Mouse (Mus musculus) stomach, embryonic 15.5 days (tissue): ENCODE results near the gene Parvb. TPM values are rescaled to one million over a fixed set of nuclear protein-coding genes. Genes with fewer than 3 reads are reported as not detected.

Experiments
- ATAC-seq: fragments of 200-750 bp; cut with Nextera tagmentation; 2 replicates; pipeline ENCODE4 v1.8.0; 2017; ENCODE audit warnings: low read depth, moderate number of reproducible peaks, moderate TSS enrichment; ENCODE audit not compliant: insufficient read depth, low FRiP score
- H3K27ac ChIP-seq: fragments of 300-500 bp; sonication (generic); 2 replicates; pipeline ENCODE4 v1.5.1; 2015; ENCODE audit warnings: mild to moderate bottlenecking, inconsistent platforms
- H3K27me3 ChIP-seq: fragments of 300-500 bp; sonication (generic); replicated peaks from 2 replicates; pipeline ENCODE4 v1.6.1; 2015; ENCODE audit warnings: inconsistent platforms
- H3K36me3 ChIP-seq: fragments of 300-500 bp; sonication (generic); 2 replicates; pipeline ENCODE4 v1.6.1; 2015; ENCODE audit warnings: inconsistent platforms
- H3K4me1 ChIP-seq: fragments of 300-500 bp; sonication (generic); 2 replicates; pipeline ENCODE4 v1.6.1; 2015; ENCODE audit warnings: inconsistent platforms
- H3K4me2 ChIP-seq: fragments of 300-500 bp; sonication (generic); 2 replicates; pipeline ENCODE4 v1.6.1; 2015; ENCODE audit warnings: mild to moderate bottlenecking, inconsistent platforms
- H3K4me3 ChIP-seq: fragments of 300-500 bp; sonication (generic); replicated peaks from 2 replicates; pipeline ENCODE4 v1.5.1; 2015; ENCODE audit warnings: inconsistent platforms
- H3K9ac ChIP-seq: fragments of 300-500 bp; sonication (generic); 2 replicates; pipeline ENCODE4 v1.6.1; 2015; ENCODE audit warnings: inconsistent platforms
- H3K9me3 ChIP-seq: fragments of 300-500 bp; sonication (generic); 2 replicates; pipeline ENCODE4 v1.6.1; 2016; ENCODE audit warnings: inconsistent platforms
- WGBS: fragments of 180-500 bp; shearing (Covaris S2); methylation state at CpG from one replicate; pipeline ENCODE4 v1.1.7; 2015; 5-methylcytosine and 5-hydroxymethylcytosine counted together
- polyA plus RNA-seq: library from polyadenylated mRNA; unstranded; fragments of >200 nt; fragmentation: Nextera tagmentation; extraction: Ambion mirVana; gene quantifications from 2 replicates; pipeline ENCODE4 v1.2.1, GENCODE M21; 2015

Gene Parvb
- polyA plus RNA-seq, 1 experiment from 2014 or later, result 3.6 TPM

DNA sequence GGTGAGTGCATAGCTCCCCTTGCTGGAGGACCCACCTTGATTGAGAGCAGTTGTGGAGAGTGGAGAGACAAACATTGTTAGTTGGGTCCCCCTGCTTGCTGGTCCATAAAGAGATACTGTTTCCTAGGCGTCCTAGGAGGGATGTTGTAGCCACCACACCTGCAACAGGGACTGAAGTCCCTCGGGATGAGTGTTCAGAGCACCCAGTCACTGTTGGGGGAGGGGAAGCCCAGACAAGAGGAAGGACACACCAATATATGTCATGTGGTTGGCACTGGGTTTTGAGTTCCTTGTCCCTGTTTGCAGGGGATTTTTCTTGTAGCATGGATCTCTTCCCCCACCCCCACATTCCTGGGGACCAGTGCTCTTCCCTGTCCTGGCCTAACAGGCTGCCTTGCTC lies 109.1 kb downstream of the Parvb start:
- Histone ChIP-seq H3K4me1 (no peaks in the 10 kb centered on the region), H3K36me3 (no peaks in the 10 kb centered on the region), H3K27me3 (no peaks in the 10 kb centered on the region), H3K9me3 (no peaks in the 10 kb centered on the region), H3K9ac (no peak overlapping the region), H3K27ac (no peak overlapping the region), H3K4me2 (no peak overlapping the region), H3K4me3 (no peak overlapping the region)
- ATAC-seq, result no peak
- WGBS, result 38% methylated on average over 2 of the region's 2 CpGs

DNA sequence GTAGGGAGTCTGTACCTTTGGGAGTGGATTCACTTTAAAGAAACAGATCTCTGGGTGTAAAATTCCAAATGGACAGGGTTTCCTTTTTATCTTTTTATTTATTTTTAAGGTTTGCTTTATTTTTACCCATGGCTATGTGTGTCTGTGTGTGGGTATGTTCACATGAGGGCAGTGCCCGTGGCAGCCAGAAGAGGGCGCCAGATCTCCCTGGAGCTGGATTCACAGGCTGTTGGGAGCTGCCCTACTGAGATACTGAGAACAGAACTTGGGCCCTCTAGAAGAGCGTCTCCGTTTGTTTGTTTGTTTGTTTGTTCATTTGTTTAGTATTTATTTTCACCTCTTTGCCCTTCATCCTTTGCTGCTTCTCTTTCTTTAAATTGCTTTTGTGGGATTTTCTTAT lies 116.9 kb downstream of the Parvb start:
- Histone ChIP-seq H3K36me3 (no peaks in the 10 kb centered on the region), H3K27ac (no peak overlapping the region), H3K9me3 (no peaks in the 10 kb centered on the region), H3K4me2 (no peak overlapping the region), H3K9ac (no peak overlapping the region), H3K4me3 (no peak overlapping the region), H3K27me3 (no peaks in the 10 kb centered on the region), H3K4me1 (peaks cover 10% of the 10 kb centered on the region; the same call in 1 of the 2 replicates)
- no peak for ATAC-seq
- 91% methylated on average over 4 of the region's 4 CpGs for WGBS

GRCm38 (mm10) chr15:84349915-84350738 lies 118.3 kb downstream of the Parvb start:
- H3K4me3 ChIP-seq, result no peak overlapping the region
- WGBS, result 36% methylated on average over 14 of the region's 14 CpGs
- no peaks in the 10 kb centered on the region for H3K9me3 ChIP-seq
- no peak overlapping the region for H3K4me2 ChIP-seq
- no peak for ATAC-seq
- H3K27me3 ChIP-seq, result no peaks in the 10 kb centered on the region
- no peak overlapping the region for H3K9ac ChIP-seq
- no peaks in the 10 kb centered on the region for H3K36me3 ChIP-seq
- H3K4me1 ChIP-seq, result peaks cover 10% of the 10 kb centered on the region; the same call in 1 of the 2 replicates
- H3K27ac ChIP-seq, result no peak overlapping the region; the same call in 1 of the 2 replicates

- no peak overlapping the region for H3K4me3 ChIP-seq
- H3K9me3 ChIP-seq, result no peaks in the 10 kb centered on the region
- ATAC-seq, result no peak
- peaks cover 10% of the 10 kb centered on the region; the same call in 1 of the 2 replicates for H3K4me1 ChIP-seq
- H3K27me3 ChIP-seq, result no peaks in the 10 kb centered on the region
- no peak overlapping the region for H3K4me2 ChIP-seq
- H3K36me3 ChIP-seq, result no peaks in the 10 kb centered on the region
- H3K27ac ChIP-seq, result no peak overlapping the region
- H3K9ac ChIP-seq, result no peak overlapping the region
- 79% methylated on average over 7 of the region's 7 CpGs for WGBS
Measured at GRCm38 (mm10) chr15:84351342-84351741, 119.5 kb downstream of the Parvb start.

GRCm38 (mm10) chr15:84351915-84352844 lies 120.3 kb downstream of the Parvb start:
- Histone ChIP-seq H3K4me1 (peaks cover 10% of the 10 kb centered on the region; the same call in 1 of the 2 replicates), H3K4me2 (no peak overlapping the region), H3K4me3 (no peak overlapping the region), H3K36me3 (no peaks in the 10 kb centered on the region), H3K27ac (peak overlapping the region; percentile 21; the same call in 1 of the 2 replicates), H3K9me3 (no peaks in the 10 kb centered on the region), H3K27me3 (no peaks in the 10 kb centered on the region), H3K9ac (no peak overlapping the region)
- WGBS, result 54% methylated on average over 21 of the region's 21 CpGs
- no peak for ATAC-seq

DNA sequence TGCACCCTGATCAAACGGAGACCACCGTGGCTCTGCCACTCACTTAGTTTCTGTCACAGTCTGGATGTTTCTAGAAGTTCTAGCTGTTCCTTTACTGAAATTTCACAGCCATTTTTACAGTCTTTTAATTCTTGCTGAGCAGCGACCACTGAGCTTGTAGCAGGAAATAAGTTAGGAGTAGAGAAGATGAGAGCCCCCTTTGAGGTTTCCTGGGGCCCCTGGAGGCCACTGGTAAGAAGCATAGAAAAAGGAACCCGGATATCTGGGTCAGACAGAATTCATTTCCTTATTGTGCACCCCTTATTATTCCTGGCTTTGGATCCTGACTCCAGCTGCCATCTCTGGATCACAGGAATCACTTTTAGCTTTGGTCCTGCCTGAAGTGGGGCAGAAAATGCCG lies 123.2 kb downstream of the Parvb start:
- Histone ChIP-seq H3K4me3 (no peak overlapping the region), H3K4me2 (no peak overlapping the region), H3K4me1 (peaks cover 8% of the 10 kb centered on the region; the same call in 1 of the 2 replicates), H3K27me3 (no peaks in the 10 kb centered on the region), H3K9me3 (no peaks in the 10 kb centered on the region), H3K9ac (no peak overlapping the region), H3K27ac (no peak overlapping the region), H3K36me3 (no peaks in the 10 kb centered on the region)
- ATAC-seq, result no peak
- 77% methylated on average over 5 of the region's 5 CpGs for WGBS

GRCm38 (mm10) chr15:84364746-84365145 lies 132.9 kb downstream of the Parvb start:
- no peak overlapping the region for H3K4me2 ChIP-seq
- no peaks in the 10 kb centered on the region for H3K4me1 ChIP-seq
- no peak overlapping the region for H3K9ac ChIP-seq
- no peak overlapping the region for H3K27ac ChIP-seq
- no peaks in the 10 kb centered on the region for H3K27me3 ChIP-seq
- ATAC-seq, result no peak
- no peaks in the 10 kb centered on the region for H3K9me3 ChIP-seq
- WGBS, result 74% methylated on average over 3 of the region's 3 CpGs
- H3K36me3 ChIP-seq, result no peaks in the 10 kb centered on the region
- H3K4me3 ChIP-seq, result no peak overlapping the region

Other genes starting within 250 kb of the Parvb start
- gene Efcab6, start 166.7 kb upstream of the Parvb start, polyA plus RNA-seq, result 0.19 and 0.31 TPM in 2 replicates
- 4.9 and 5.0 TPM in 2 replicates for gene Sult4a1, start 126.3 kb upstream of the Parvb start, polyA plus RNA-seq
- not detected in 2 replicates for gene Pnpla5, start 108.9 kb upstream of the Parvb start, polyA plus RNA-seq
- gene Pnpla3, start 64.2 kb upstream of the Parvb start, polyA plus RNA-seq, result 0.85 and 0.98 TPM in 2 replicates
- gene Samm50, start 39.8 kb upstream of the Parvb start, polyA plus RNA-seq, result 103 and 118 TPM in 2 replicates
- gene Parvg, start 92.0 kb downstream of the Parvb start, polyA plus RNA-seq, result 3.8 and 3.9 TPM in 2 replicates
- 2.6 and 3.3 TPM in 2 replicates for gene Shisal1, start 215.1 kb downstream of the Parvb start, polyA plus RNA-seq